Mouse (Mus musculus) lung, embryonic 16.5 days (tissue): Measurements from ENCODE around the gene Stmn3. TPM values are rescaled to one million over a fixed set of nuclear protein-coding genes. Genes with fewer than 3 reads are reported as not detected.

Source experiments
- ATAC-seq: fragments of 200-750 bp; cut with Nextera tagmentation; 2 replicates; pipeline ENCODE4 v1.8.0; 2017; ENCODE audit warnings: low read depth, mild to moderate bottlenecking, moderate library complexity
- H3K27ac ChIP-seq: fragments of 300-500 bp; sonication (generic); 2 replicates; pipeline ENCODE4 v1.5.1; 2014; ENCODE audit warnings: mild to moderate bottlenecking, control low read depth, low read length
- H3K27me3 ChIP-seq: fragments of 300-500 bp; sonication (generic); 2 replicates; pipeline ENCODE4 v1.6.1; 2014; ENCODE audit warnings: low read depth, low read length, mixed read lengths; ENCODE audit not compliant: control insufficient read depth, insufficient read depth
- H3K36me3 ChIP-seq: fragments of 300-500 bp; sonication (generic); 2 replicates; pipeline ENCODE4 v1.6.1; 2014; ENCODE audit warnings: low read length; ENCODE audit not compliant: control insufficient read depth, insufficient read depth
- H3K4me1 ChIP-seq: fragments of 300-500 bp; sonication (generic); replicated peaks from 2 replicates; pipeline ENCODE4 v1.6.1; 2014; ENCODE audit warnings: low read length, mixed read lengths; ENCODE audit not compliant: control insufficient read depth, insufficient read depth
- H3K4me2 ChIP-seq: fragments of 300-500 bp; sonication (generic); 2 replicates; pipeline ENCODE4 v1.6.1; 2014; ENCODE audit warnings: low read depth, low read length, control low read depth
- H3K4me3 ChIP-seq: fragments of 300-500 bp; sonication (generic); 2 replicates; pipeline ENCODE4 v1.5.1; 2014; ENCODE audit warnings: mild to moderate bottlenecking, low read length, control low read depth
- H3K9ac ChIP-seq: fragments of 300-500 bp; sonication (generic); 2 replicates; pipeline ENCODE4 v1.6.1; 2014; ENCODE audit warnings: low read length, control low read depth
- H3K9me3 ChIP-seq: fragments of 300-500 bp; sonication (generic); 2 replicates; pipeline ENCODE4 v1.6.1; 2016; ENCODE audit warnings: low read length; ENCODE audit not compliant: control insufficient read depth
- WGBS: fragments of 180-500 bp; shearing (Covaris S2); extraction: QIAGEN DNeasy Blood & Tissue Kit; methylation state at CpG from one replicate; pipeline ENCODE4 v1.1.7; 2014; 5-methylcytosine and 5-hydroxymethylcytosine counted together
- polyA plus RNA-seq: library from polyadenylated mRNA; unstranded; fragments of >200 nt; fragmentation: Nextera tagmentation; extraction: Ambion mirVana; gene quantifications from 2 replicates; pipeline ENCODE4 v1.2.1, GENCODE M21; 2015

The Stmn3 gene
- polyA plus RNA-seq, 1 experiment from 2014 or later = 4.8 TPM

GRCm38 (mm10) chr2:181273829-181274228, 40.5 kb downstream of the Stmn3 start:
- H3K4me1 ChIP-seq = no peaks in the 10 kb centered on the region
- H3K27ac ChIP-seq = no peak overlapping the region
- peaks cover 19% of the 10 kb centered on the region for H3K36me3 ChIP-seq
- no peaks in the 10 kb centered on the region for H3K9me3 ChIP-seq
- no peak for ATAC-seq
- H3K4me2 ChIP-seq = no peak overlapping the region
- no peak overlapping the region for H3K9ac ChIP-seq
- no peaks in the 10 kb centered on the region for H3K27me3 ChIP-seq
- WGBS = 82% methylated on average over 2 of the region's 2 CpGs
- no peak overlapping the region for H3K4me3 ChIP-seq

GRCm38 (mm10) chr2:181272092-181272491, 42.2 kb downstream of the Stmn3 start:
- no peaks in the 10 kb centered on the region for H3K27me3 ChIP-seq
- no peaks in the 10 kb centered on the region for H3K9me3 ChIP-seq
- WGBS = 84% methylated on average over 2 of the region's 2 CpGs
- no peak overlapping the region for H3K27ac ChIP-seq
- H3K4me1 ChIP-seq = no peaks in the 10 kb centered on the region
- H3K36me3 ChIP-seq = peaks cover 20% of the 10 kb centered on the region
- ATAC-seq = no peak
- no peak overlapping the region for H3K4me2 ChIP-seq
- no peak overlapping the region for H3K4me3 ChIP-seq
- no peak overlapping the region for H3K9ac ChIP-seq

GRCm38 (mm10) chr2:181266839-181267238, 47.5 kb downstream of the Stmn3 start:
- Histone ChIP-seq H3K27ac (no peak overlapping the region), H3K4me3 (no peak overlapping the region), H3K4me2 (no peak overlapping the region), H3K36me3 (peaks cover 39% of the 10 kb centered on the region), H3K4me1 (no peaks in the 10 kb centered on the region), H3K9ac (no peak overlapping the region), H3K9me3 (no peaks in the 10 kb centered on the region), H3K27me3 (no peaks in the 10 kb centered on the region)
- WGBS = 92% methylated on average over 2 of the region's 2 CpGs
- no peak for ATAC-seq

Other genes starting within 250 kb of the Stmn3 start
- gene Kcnq2, start 179.2 kb downstream of the Stmn3 start, polyA plus RNA-seq = 0.10 and 0.29 TPM in 2 replicates
- gene Eef1a2, start 157.5 kb downstream of the Stmn3 start, polyA plus RNA-seq = 0.16 and 0.20 TPM in 2 replicates
- gene Ppdpf, start 127.3 kb downstream of the Stmn3 start, polyA plus RNA-seq = 292 and 303 TPM in 2 replicates
- 0.04 and 0.05 TPM in 2 replicates for gene Ptk6, start 111.7 kb downstream of the Stmn3 start, polyA plus RNA-seq
- gene Srms, start 101.3 kb downstream of the Stmn3 start, polyA plus RNA-seq = 0.34 and 0.58 TPM in 2 replicates
- gene Fndc11, start 94.5 kb downstream of the Stmn3 start, polyA plus RNA-seq = 0.35 and 0.43 TPM in 2 replicates
- gene Helz2, start 72.5 kb downstream of the Stmn3 start, polyA plus RNA-seq = 3.0 and 3.4 TPM in 2 replicates
- 14.3 and 15.9 TPM in 2 replicates for gene Gmeb2, start 26.5 kb downstream of the Stmn3 start, polyA plus RNA-seq
- 47.2 and 47.8 TPM in 2 replicates for gene Rtel1, start 5.2 kb upstream of the Stmn3 start, polyA plus RNA-seq
- gene Zgpat, start 50.4 kb upstream of the Stmn3 start, polyA plus RNA-seq = 39.2 and 39.4 TPM in 2 replicates
- gene Arfrp1, start 50.9 kb upstream of the Stmn3 start, polyA plus RNA-seq = 60.8 and 62.0 TPM in 2 replicates
- 20.7 and 24.0 TPM in 2 replicates for gene Lime1, start 65.6 kb upstream of the Stmn3 start, polyA plus RNA-seq
- gene Zbtb46, start 144.9 kb upstream of the Stmn3 start, polyA plus RNA-seq = 15.2 and 15.4 TPM in 2 replicates
- gene Abhd16b, start 178.7 kb upstream of the Stmn3 start, polyA plus RNA-seq = 0.14 and 0.35 TPM in 2 replicates
- 167 and 169 TPM in 2 replicates for gene Tpd52l2, start 182.6 kb upstream of the Stmn3 start, polyA plus RNA-seq
- 82.0 and 82.1 TPM in 2 replicates for gene Dnajc5, start 206.0 kb upstream of the Stmn3 start, polyA plus RNA-seq